Mouse (Mus musculus) midbrain, embryonic 16.5 days (tissue): ENCODE data around the gene Kif1b. TPM values are rescaled to one million over a fixed set of nuclear protein-coding genes. Genes with fewer than 3 reads are reported as not detected.
A peak's percentile ranks its signal among the peaks of the same experiment; 100 is the strongest.

ENCODE experiments used
- ATAC-seq: fragments of 200-750 bp; cut with Nextera tagmentation; 2 replicates; pipeline ENCODE4 v1.8.0; 2017; ENCODE audit warnings: moderate TSS enrichment
- H3K27ac ChIP-seq: fragments of 300-500 bp; sonication (generic); 2 replicates; pipeline ENCODE4 v1.5.1; 2014; ENCODE audit warnings: mild to moderate bottlenecking, low read length, mixed read lengths
- H3K27me3 ChIP-seq: fragments of 300-500 bp; sonication (generic); 2 replicates; pipeline ENCODE4 v1.6.1; 2014; ENCODE audit warnings: low read depth, low read length, mixed read lengths; ENCODE audit not compliant: control insufficient read depth, insufficient read depth
- H3K36me3 ChIP-seq: fragments of 300-500 bp; sonication (generic); 2 replicates; pipeline ENCODE4 v1.6.1; 2014; ENCODE audit warnings: mild to moderate bottlenecking, low read length, moderate library complexity, mixed read lengths; ENCODE audit not compliant: control insufficient read depth, insufficient read depth
- H3K4me1 ChIP-seq: fragments of 300-500 bp; sonication (generic); 2 replicates; pipeline ENCODE4 v1.6.1; 2014; ENCODE audit warnings: mild to moderate bottlenecking, low read length, mixed read lengths; ENCODE audit not compliant: control insufficient read depth, insufficient read depth
- H3K4me2 ChIP-seq: fragments of 300-500 bp; sonication (generic); 2 replicates; pipeline ENCODE4 v1.6.1; 2014; ENCODE audit warnings: mild to moderate bottlenecking, low read length, mixed read lengths
- H3K4me3 ChIP-seq: fragments of 300-500 bp; sonication (generic); 2 replicates; pipeline ENCODE4 v1.5.1; 2014; ENCODE audit warnings: low read depth, mild to moderate bottlenecking, low read length, moderate library complexity, mixed read lengths
- H3K9ac ChIP-seq: fragments of 300-500 bp; sonication (generic); 2 replicates; pipeline ENCODE4 v1.6.1; 2014; ENCODE audit warnings: low read depth, low read length, mixed read lengths
- H3K9me3 ChIP-seq: fragments of 300-500 bp; sonication (generic); replicated peaks from 2 replicates; pipeline ENCODE4 v1.6.1; 2014; ENCODE audit warnings: mild to moderate bottlenecking, low read length, mixed read lengths; ENCODE audit not compliant: control insufficient read depth, poor library complexity, severe bottlenecking
- WGBS: fragments of 180-500 bp; shearing (Covaris S2); extraction: QIAGEN DNeasy Blood & Tissue Kit; methylation state at CpG from one replicate; pipeline ENCODE4 v1.1.7; 2014; 5-methylcytosine and 5-hydroxymethylcytosine counted together
- polyA plus RNA-seq: library from polyadenylated mRNA; unstranded; fragments of >200 nt; fragmentation: Nextera tagmentation; extraction: Ambion mirVana; gene quantifications from 2 replicates; pipeline ENCODE4 v1.2.1, GENCODE M21; 2015

Kif1b gene
- polyA plus RNA-seq, 1 experiment from 2014 or later = 118 TPM

DNA sequence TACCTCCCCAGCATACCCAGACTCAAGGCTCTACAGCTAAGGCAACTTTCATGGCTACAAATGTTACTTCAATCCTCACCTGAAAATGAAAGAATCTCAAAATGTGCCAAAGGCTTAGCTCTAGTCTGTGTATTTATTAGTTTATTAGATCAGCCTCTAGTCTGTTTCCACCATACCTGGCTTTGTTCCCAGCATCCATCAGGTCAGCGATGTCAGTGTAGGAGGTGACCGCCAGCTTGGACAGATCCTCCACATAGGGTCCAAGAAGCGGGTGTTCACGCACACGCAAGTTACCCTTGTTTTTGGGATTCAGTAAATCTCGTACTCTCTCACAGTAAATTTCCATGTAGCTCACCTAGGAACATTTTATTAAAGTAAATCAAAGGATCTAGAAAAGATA, 37.0 kb downstream of the Kif1b start:
- H3K4me1 ChIP-seq = no peaks in the 10 kb centered on the region
- H3K9me3 ChIP-seq = no peaks in the 10 kb centered on the region
- H3K27ac ChIP-seq = no peak overlapping the region
- H3K4me2 ChIP-seq = no peak overlapping the region
- no peak overlapping the region for H3K4me3 ChIP-seq
- no peaks in the 10 kb centered on the region for H3K27me3 ChIP-seq
- no peak for ATAC-seq
- peaks cover 42% of the 10 kb centered on the region for H3K36me3 ChIP-seq
- 94% methylated on average over 6 of the region's 6 CpGs for WGBS
- H3K9ac ChIP-seq = no peak overlapping the region

DNA sequence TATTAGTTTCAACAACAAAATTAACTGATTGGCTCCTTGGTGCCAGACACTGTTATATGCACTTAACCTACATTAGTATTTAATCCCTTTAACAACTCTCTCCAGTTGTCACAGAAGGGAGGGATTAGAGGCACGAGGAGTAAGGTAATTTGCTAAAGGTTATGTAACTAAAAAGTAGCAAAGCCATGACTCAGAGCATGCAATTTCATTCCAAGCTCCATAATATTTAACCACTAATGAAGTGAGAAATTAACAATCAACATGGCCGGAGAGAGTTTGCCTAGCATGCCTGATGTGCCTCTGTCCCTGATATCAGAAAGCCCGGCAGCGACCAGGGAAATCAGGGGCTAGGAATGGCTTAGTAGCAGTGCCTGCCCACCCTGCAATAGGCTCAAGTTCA, 38.5 kb downstream of the Kif1b start:
- H3K27ac ChIP-seq = no peak overlapping the region
- H3K9ac ChIP-seq = no peak overlapping the region
- H3K36me3 ChIP-seq = peaks cover 34% of the 10 kb centered on the region
- H3K27me3 ChIP-seq = no peaks in the 10 kb centered on the region
- no peaks in the 10 kb centered on the region for H3K9me3 ChIP-seq
- 75% methylated on average over 4 of the region's 4 CpGs for WGBS
- no peak overlapping the region for H3K4me2 ChIP-seq
- H3K4me3 ChIP-seq = no peak overlapping the region
- H3K4me1 ChIP-seq = no peaks in the 10 kb centered on the region
- no peak for ATAC-seq

DNA sequence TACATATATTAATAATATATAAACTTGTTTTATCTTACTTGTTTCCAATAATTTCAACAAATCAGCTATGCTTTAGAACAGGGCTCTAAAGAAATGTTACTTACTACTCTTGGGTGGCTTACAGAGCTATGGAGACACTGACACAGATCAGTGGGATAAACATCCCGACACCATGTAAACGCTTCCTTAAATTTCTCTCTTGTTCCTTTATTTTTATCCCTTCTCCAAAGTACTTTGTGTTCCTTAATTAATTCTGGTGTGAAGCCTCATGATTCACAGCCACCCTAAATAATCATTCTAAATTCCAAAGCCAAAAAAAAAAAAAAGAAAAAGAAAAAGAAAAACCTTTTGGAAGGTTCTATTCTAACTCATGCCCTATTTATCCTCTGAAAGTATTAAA, 42.6 kb downstream of the Kif1b start:
- Histone ChIP-seq H3K4me2 (no peak overlapping the region), H3K4me1 (no peaks in the 10 kb centered on the region), H3K27me3 (no peaks in the 10 kb centered on the region), H3K36me3 (peaks cover 21% of the 10 kb centered on the region), H3K9ac (no peak overlapping the region), H3K27ac (no peak overlapping the region), H3K9me3 (no peaks in the 10 kb centered on the region), H3K4me3 (no peak overlapping the region)
- WGBS = 94% methylated on average over 2 of the region's 2 CpGs
- no peak for ATAC-seq

DNA sequence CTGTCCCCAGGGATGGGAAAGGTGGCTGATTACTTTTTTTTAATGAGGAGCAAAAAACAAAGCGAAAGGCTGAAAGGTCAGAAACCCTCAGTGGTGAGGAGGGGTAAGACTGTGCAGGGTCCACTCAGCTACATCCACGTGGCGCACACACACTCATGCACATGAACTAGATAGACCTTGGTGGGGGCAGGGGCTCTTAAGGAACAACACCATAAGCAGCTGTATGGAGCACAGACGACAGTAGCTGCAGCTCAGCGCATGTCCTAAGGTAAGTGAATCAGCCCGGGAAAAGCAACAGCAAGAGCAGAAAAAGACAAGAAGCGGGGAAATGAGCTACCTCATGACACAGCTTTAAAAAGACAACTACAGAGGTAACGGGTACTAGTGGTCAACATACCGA, 44.3 kb downstream of the Kif1b start:
- Histone ChIP-seq H3K4me2 (no peak overlapping the region), H3K9ac (no peak overlapping the region), H3K9me3 (no peaks in the 10 kb centered on the region), H3K4me3 (no peak overlapping the region), H3K36me3 (peaks cover 22% of the 10 kb centered on the region; the same call in 1 of the 2 replicates), H3K27ac (no peak overlapping the region), H3K4me1 (no peaks in the 10 kb centered on the region), H3K27me3 (no peaks in the 10 kb centered on the region)
- WGBS = 93% methylated on average over 9 of the region's 9 CpGs
- no peak for ATAC-seq

DNA sequence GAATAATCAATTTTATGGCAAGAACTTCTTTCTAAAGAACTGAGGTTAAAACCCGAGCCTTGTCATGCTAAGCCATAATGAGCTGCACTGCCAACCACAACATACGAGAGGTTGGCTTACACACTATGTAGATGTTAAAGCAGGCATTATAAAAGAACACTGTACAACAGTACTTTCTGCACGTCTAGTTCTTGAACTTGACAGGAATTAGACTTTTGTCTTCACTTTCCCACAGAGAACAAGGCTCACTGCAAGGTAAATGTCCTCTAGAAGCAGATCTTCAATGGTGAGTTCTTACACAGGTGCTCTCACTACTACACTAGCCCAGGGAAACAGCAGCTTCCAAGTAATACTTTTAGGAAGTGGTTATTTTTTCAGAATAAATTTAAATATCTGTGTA, 46.0 kb downstream of the Kif1b start:
- WGBS = 49% methylated on average over 3 of the region's 3 CpGs
- H3K4me3 ChIP-seq = no peak overlapping the region
- no peaks in the 10 kb centered on the region for H3K27me3 ChIP-seq
- peaks cover 28% of the 10 kb centered on the region for H3K36me3 ChIP-seq
- no peaks in the 10 kb centered on the region for H3K9me3 ChIP-seq
- H3K27ac ChIP-seq = no peak overlapping the region
- ATAC-seq = no peak
- no peak overlapping the region for H3K9ac ChIP-seq
- H3K4me1 ChIP-seq = peaks cover 3% of the 10 kb centered on the region; the same call in 1 of the 2 replicates
- H3K4me2 ChIP-seq = no peak overlapping the region

DNA sequence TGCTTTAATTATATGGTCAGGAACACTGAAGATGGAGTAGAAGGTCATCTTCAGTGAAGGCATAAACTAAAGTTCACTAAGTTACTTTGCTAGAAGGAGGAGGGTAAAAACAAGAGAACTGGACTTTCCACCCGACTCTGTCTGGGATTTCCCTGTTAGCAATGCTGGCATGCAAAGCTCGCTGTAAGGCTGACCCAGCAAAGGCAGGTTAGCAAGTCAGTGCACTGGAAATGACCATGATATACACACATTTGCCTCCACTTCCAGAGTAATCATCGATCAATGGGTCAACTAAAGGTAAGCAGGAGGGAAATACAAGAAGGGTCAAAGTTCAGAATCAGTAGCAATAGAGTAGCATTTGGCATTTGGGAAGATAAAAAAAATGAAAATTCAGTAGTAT, 46.6 kb downstream of the Kif1b start:
- H3K9ac ChIP-seq = no peak overlapping the region
- no peaks in the 10 kb centered on the region for H3K27me3 ChIP-seq
- peaks cover 28% of the 10 kb centered on the region for H3K36me3 ChIP-seq
- no peaks in the 10 kb centered on the region for H3K9me3 ChIP-seq
- WGBS = 94% methylated on average over 3 of the region's 3 CpGs
- H3K4me1 ChIP-seq = peaks cover 8% of the 10 kb centered on the region
- no peak overlapping the region for H3K27ac ChIP-seq
- no peak overlapping the region for H3K4me3 ChIP-seq
- H3K4me2 ChIP-seq = no peak overlapping the region
- ATAC-seq = no peak

DNA sequence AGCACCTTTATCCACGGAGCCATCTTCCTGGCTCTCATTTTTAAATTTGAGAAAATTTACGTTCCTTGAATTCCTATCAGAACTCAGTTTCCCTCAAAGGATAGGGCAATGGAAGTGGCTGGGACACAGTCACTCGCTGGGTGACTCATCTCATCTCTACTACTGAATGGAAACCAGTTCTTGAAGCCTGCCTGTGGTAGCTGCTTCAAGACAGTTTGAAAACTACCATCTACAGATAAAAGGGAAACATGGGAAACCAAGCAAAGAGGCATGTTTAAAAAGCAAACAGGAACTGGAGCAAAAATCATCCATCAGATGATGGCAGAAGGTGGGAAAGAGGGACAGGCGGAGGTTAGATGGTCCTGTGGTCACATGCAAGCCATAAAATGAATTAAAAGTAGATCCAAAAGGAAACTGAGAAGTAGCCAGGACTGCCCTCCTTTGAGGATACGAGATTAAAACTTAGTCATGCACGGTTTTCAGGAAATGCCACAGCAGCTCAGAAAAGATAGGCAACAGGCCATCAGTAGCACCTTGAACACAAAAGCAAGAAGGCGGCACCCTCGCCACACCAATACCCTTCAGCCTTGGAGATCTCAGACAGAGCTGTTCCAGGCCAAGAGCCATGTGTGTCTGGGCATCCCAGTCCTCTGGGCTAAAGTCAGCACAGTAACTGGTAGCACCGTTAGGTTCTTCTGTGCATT, 48.0 kb downstream of the Kif1b start:
- H3K9me3 ChIP-seq = no peaks in the 10 kb centered on the region
- no peaks in the 10 kb centered on the region for H3K27me3 ChIP-seq
- H3K4me2 ChIP-seq = no peak overlapping the region
- H3K36me3 ChIP-seq = peaks cover 27% of the 10 kb centered on the region
- no peak overlapping the region for H3K9ac ChIP-seq
- no peak overlapping the region for H3K27ac ChIP-seq
- no peak for ATAC-seq
- 89% methylated on average over 9 of the region's 9 CpGs for WGBS
- H3K4me1 ChIP-seq = peaks cover 13% of the 10 kb centered on the region
- no peak overlapping the region for H3K4me3 ChIP-seq

DNA sequence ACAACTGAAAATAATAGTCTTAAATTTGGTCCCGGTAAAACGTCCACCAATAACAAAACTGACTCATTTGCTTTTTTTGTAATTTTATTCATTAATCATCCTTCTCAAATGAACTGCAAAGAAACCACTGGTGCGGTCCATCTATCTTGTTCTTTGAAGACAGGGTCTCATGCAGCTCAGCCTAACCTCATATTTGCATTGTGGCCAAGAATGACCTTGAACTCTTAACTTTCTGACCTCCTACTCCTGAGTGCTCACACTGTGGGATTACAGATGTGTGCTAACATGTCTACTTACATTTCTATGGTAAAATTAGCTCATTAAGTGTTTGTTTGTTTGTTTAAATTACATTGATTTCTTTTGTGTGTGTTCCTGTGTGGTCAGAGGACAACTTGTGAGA, 48.6 kb downstream of the Kif1b start:
- WGBS = 94% methylated on average over 3 of the region's 3 CpGs
- Histone ChIP-seq H3K9me3 (no peaks in the 10 kb centered on the region), H3K4me1 (peaks cover 13% of the 10 kb centered on the region), H3K9ac (no peak overlapping the region), H3K36me3 (peaks cover 27% of the 10 kb centered on the region), H3K27me3 (no peaks in the 10 kb centered on the region), H3K4me3 (no peak overlapping the region), H3K27ac (no peak overlapping the region), H3K4me2 (no peak overlapping the region)
- no peak for ATAC-seq

DNA sequence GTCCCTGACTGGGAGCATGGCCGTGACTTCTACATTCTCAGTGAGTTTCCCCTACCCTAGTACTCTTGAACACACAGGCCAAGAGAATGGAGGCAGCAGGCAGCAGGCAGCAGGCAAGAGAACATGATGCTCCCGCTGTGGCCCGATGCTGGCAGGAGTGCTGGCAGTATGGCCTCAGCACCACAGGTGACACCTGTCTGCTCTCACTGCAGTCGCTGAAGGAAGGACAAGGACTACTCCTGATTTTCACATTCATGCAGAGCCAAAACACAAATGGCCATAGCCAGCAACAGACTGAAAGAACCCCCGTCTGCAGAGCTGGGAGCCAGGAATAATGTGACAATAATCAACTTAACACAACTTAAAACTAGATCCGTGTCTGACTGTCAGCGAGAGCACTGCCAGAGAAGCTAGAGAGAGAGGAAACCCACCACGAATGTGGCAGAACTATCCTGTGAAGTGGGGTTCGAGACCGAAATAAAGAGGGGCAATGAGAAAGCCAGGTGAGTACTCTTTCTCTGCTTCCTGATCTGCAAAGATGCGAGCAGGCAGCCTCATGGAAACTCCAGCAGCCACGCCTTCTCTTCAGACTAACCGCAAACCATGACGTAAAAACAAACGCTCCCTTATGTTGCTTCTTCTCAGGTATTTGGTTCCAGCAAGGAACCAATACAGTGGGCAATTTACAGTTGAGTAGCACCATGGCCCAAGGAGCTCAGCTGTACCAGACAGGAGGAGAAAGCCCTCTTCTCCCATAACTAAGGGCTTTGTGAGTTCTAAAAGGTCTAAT, 50.8 kb downstream of the Kif1b start:
- Histone ChIP-seq H3K27me3 (no peaks in the 10 kb centered on the region), H3K36me3 (peaks cover 36% of the 10 kb centered on the region), H3K4me3 (no peak overlapping the region), H3K9ac (no peak overlapping the region), H3K4me2 (no peak overlapping the region), H3K9me3 (no peaks in the 10 kb centered on the region), H3K27ac (peak overlapping the region; percentile 74), H3K4me1 (peaks cover 13% of the 10 kb centered on the region)
- no peak for ATAC-seq
- 79% methylated on average over 15 of the region's 15 CpGs for WGBS
